Mouse (Mus musculus) duodenum, adult 2 months (tissue): ENCODE measurements around the gene Ccdc7a. TPM values are rescaled to one million over a fixed set of nuclear protein-coding genes. Genes with fewer than 3 reads are reported as not detected.

Source experiments
- polyA plus RNA-seq: library from polyadenylated mRNA; depleted of rRNA; stranded (reverse); fragments of >200 nt; gene quantifications from 2 replicates; pipeline ENCODE4 v1.2.3, GENCODE M21; 2012; ENCODE audit warnings: low replicate concordance; rRNA removed

Ccdc7a gene
- not detected in 2 replicates for polyA plus RNA-seq

DNA sequence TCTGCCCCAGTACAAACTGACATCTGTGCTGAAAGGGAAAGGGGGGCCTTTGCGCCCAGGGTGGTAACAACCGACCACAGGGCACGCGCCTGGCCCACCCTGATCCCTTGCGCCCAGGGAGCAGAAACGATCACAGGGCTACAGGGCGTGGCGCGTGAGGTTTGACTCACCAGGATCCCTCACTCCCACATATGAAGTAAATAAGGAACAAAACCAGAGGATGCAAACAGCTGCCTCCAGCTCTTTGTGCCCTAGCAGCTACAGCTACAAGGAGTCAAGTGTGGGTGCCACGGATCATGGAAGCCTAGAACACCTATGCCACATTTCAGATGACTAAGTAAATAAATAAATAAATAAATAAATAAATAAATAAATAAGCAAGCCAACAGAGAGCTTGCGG, at the start of gene Ccdc7a:
Gene Ccdc7a (minus strand): TSS at position 101 of the 400 bp plus-strand sequence.

DNA sequence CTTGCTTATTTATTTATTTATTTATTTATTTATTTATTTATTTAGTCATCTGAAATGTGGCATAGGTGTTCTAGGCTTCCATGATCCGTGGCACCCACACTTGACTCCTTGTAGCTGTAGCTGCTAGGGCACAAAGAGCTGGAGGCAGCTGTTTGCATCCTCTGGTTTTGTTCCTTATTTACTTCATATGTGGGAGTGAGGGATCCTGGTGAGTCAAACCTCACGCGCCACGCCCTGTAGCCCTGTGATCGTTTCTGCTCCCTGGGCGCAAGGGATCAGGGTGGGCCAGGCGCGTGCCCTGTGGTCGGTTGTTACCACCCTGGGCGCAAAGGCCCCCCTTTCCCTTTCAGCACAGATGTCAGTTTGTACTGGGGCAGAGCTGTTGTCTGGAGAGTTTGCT, 1.5 kb upstream of the Ccdc7a start, which contains the start of gene Ccdc7b:
Gene Ccdc7b (plus strand): TSS at position 301 of the 400 bp plus-strand sequence.

DNA sequence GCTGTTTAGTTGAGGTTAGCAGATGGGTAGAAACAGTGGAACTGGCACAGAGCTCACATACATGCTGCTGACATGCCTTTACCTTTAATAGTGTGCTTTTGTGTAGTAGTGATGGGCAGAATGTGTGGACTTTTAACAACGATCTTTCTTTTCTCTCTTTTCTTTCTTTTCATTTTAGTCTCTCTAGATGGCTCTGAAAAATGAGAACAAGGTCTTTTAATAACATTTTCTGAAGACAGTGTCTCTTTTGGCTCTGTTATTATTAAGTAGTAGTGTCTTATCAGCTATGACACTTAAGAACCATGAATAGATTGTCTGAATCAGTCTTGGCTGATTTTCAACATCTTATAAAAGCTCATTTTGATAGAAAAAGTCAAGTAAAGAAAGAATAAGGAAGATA, 266.7 kb downstream of the Ccdc7a start, which contains the start of gene Gm3952:
Gene Gm3952 (minus strand): TSS at position 101 of the 400 bp plus-strand sequence.

DNA sequence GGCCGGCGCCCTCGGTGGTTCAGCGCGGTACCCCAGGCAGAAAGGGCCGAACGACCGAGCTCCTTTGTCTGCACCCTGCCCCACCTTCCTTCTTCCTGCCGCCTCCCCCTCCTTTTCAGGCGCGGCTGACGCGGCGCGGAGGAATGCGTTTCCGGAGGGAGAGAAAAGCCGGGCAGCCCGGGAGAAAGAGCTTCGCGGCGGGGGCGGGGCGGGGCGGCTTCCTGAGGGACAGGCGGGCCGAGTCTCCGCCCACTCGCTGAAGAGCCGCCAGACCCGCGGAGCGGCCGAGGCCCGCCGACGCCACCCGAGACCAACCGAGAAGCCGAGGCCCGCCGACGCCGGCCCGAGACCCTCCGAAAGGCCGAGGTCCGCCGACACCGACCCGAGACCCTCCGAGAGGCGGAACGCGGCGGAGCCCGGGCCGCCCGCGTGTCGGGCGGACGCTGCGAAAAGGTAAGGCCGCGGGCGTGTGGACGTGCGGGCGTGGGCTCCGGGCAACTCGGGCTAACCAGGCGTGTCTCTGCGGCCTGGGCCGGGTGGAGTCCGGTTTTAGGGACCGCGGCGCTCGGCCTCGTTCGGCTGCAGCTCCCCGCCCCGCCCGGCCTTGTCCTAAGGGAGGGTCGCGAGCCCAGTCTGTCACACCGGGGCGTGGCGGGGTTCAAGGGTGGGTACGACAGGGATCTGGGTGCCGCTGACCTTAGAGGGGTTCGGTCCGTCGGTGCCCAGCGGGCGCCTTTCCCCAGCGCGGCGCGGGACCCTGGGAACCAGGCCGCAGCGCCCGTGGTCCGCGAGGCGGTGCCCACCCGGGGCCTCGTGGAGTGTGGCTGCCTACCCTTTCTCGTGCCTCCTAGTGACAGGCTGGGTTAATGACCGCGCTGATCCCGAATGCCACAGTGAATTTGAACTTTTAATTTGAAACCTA, 379.5 kb downstream of the Ccdc7a start, which contains the start of gene Itgb1:
Gene Itgb1 (plus strand): TSS at position 148 of the 922 bp plus-strand sequence.

Other genes with a start within 250 kb of the Ccdc7a start
- not detected in 2 replicates for gene Ccdc7b, start 1.6 kb upstream of the Ccdc7a start, polyA plus RNA-seq
- not detected in 2 replicates for gene Gm10999, start 66.1 kb upstream of the Ccdc7a start, polyA plus RNA-seq
- gene 2610044O15Rik8, start 168.9 kb upstream of the Ccdc7a start, polyA plus RNA-seq = 0.12 and 0.14 TPM in 2 replicates